Mouse (Mus musculus): Measurements from ENCODE around the gene Gdf15. TPM values are rescaled to one million over a fixed set of nuclear protein-coding genes. Genes with fewer than 3 reads are reported as not detected.

Gdf15 gene
- total RNA-seq (2021), result 1 to 10 TPM; 1.4 to 2.0 TPM
- long read RNA-seq, experiment 1, result 0 reads
- long read RNA-seq, experiment 2, result 0 reads

DNA sequence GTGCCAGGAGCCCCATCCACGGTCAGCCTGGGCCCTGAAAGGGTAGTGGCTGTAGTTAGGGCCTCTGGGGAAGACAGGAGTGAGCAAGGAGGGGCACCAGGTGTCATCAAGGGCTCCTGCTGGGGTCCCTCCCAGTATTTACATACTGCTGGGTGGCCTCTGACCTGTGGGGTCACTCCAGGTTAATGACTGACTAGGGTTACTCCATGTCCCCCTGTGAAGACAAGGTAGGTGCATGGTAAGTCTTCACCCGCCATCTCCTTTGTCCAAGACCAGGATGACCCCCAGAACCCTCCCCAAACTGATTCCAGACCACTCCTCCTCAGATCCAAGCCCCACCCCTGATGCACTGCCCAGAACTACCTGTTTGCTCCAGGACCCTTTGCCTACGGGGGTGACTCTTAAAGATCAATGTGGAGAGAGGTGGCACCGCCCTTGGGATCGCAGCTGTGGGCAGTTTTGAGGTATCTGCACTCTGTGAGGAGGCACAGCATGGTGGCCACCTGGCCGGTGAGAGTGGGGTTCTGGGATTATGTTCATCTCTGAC, at the start of gene Gdf15:
Gdf15 (minus strand) TSS at position 111 of the 547 bp plus-strand sequence.
- no peak for DNase-seq

DNA sequence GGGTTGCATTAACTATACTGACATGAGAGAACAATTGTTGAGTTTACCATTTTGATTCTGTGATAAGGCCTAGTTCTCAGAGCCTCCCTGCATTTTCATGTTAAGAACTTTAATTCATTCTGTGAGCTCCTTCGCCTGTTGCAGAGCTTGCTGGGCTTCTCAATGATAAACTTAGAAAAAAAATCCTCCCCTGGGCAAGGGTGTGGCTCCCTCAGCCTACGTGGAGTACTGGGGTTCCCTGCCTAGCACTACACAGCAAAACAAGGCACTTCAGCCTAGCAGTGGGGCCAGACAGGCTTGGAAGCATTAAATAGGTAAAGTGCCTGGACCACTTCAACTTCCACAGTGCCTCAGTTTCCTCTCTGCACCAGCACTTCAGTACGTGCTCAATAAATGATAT, 49.2 kb upstream of the Gdf15 start:
- no peak for DNase-seq

DNA sequence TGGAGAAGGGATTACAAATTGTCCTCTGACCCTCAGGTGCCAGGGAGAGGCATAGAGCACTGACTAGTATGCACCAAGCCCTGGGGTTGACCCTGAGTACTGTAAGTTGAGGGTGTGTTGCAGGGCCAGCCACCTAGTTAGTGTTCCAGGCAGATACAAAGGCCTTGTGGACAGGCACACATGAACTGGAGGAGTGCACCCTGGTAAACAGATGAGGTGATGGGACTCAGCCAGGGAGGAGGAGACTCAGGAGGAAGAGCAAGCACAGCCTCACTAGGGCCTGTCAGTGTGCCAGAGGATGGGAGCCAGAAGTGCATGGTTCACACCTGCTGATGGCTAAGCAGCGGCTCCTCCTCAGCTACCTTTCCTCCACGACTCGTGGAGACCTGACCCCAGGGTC, 47.8 kb upstream of the Gdf15 start:
- DNase-seq, result peak; percentile 49 to 63

DNA sequence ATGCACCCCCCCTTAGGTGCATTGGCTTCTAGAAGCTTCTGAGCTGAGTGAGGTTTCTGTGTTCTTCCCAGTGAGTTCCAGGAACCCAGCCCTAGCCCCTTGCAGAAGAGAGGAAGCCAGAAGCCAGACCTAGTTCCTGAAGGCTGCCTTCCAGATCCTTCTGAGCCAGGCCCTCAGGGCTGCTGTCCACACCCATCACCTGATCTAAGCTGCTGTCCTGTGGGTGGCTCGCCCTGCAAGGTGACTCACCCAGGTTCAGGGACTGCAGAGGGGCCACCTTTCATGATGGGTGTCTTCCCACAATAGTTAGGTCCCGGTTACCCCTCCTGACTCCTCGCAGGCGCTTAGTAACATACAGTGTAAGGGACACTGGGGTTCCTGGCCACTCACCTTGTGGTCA, 47.1 kb upstream of the Gdf15 start:
- no peak for DNase-seq

DNA sequence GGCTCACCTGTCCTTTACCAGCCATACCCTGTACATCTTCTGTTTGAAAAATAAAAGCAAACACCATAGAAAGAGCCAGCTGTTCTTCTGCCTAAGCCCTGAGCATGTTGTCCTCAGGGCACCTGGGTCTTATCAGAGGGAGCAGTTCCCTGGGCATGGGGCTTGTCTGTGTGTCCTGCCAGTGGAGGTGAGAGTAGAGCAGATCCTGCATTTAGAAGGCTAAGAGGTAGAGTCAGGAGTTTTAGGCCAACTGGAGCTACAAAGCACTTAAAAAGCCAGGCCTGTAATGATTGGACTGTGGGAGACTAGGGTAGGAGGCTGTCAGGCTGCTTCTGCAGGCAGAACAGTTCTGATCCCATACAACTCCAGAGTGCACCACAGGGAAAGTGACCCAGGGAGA, 46.4 kb upstream of the Gdf15 start:
- DNase-seq, result no peak

DNA sequence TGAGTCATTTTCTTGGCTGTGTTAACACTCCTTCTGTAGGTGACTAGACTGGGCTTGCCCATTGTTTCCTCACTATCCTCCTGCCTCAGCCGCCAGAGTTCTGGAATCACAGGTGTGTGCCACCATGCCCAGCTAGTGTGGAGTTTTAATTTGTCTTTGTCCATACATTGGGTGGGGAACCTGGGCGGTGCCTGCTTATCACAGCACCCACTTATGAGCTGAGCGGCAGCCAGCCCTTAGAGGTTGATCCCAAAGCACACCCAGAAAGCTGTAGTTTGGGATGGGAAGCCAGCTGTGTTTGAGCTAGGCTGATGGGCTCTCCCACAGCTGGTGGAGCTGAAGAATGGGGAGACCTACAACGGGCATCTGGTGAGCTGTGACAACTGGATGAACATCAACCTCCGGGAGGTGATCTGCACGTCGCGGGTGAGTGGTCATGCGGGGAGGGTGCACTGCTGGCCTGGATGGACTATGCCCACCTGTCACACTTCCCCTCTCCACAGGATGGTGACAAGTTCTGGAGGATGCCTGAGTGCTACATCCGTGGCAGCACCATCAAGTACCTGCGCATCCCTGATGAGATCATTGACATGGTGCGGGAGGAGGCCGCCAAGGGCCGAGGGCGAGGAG, 45.3 kb upstream of the Gdf15 start:
- DNase-seq, result no peak

DNA sequence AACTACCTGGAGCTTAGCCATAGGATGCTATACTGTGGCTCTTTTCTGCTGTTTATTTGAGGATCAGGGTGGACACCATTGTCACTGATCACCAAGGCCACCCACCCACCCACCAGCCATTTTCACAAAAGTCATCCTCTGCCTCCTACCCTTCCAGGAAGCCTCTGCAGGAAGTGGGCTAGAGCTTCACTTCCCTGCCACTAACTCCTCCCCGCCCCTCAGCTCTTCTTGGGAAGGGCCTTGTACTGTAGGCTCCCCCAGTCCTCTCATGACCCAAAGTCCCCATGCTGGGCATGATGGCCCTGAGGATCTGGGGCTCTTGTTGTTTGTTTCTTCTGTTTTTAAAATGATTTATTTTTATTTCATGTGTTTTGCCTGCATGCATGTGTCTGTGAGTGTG, 43.1 kb upstream of the Gdf15 start:
- no peak for DNase-seq

DNA sequence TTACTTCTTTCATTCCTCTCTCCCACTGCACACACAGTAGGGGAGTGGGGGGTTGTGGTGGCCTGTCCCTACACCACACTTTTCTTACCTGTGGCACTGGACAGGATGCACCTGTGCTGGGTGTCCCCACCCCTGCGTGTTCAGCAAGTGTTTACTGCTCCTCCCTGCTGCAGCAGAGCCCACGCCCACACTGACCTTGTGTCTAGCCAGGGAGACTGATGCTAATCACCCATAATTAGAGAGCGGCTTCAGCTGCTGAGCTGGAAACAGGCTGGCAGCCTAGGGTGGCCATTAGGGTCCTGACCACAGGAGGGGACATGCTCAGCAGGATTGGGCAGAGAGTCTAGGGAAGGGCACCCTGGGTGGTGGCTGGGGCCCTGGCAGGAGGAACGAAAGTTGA, 42.5 kb upstream of the Gdf15 start:
- no peak for DNase-seq

DNA sequence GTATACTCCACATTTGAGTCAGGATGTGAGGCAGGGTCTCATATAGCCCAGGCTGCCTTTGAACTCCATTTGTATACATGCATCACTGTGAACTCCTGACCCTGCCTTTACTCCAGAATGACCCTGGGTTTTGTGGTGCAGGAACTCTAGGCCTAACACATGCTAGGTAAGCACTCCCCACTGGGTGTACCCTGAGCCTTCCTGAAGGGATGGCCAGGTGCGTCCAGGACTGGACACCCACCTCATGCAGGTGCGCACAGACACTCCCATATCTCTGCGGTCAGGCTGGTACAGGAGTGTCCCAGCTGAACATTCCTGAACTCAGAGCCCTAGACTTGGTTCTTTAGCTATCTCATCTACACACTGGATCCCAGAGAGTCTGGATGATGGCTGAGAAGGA, 41.9 kb upstream of the Gdf15 start:
- DNase-seq, result no peak

DNA sequence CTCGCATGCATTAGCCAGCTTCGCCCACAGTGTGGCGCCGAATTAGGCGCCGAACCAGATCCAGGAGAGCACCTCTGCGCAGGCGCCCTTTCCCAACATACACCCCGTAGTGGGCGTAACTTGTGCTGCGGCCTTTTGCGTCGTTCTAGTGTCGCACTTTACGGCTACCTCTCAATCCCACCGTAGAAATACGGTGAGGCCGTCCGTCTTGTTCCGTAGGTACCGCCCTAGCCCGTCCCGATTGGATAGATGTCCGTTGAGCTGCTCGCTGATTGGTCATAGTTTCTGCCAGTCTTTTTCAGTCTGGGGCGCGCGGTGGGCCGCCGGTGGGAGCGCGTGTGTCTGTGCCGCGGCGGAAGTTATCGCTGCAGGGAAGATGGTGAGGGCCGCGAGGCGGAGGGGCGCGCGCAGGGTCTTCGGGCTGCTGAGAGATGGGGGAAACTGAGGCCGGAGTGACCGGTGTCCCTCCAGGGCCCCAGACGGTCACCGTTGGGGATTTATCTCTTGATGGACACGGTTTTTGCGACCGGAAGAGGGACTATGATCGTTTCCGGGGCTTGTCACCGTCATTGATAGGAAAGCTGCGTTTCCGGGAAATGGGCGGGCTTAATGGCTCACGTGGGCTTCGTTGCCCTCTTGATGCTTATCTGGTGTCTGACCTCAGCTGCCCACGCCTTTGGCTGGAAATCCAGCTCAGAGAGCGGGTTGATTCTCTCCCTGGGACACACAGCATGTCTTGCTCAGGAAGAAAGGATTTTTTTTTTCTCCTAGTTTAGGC, 41.0 kb upstream of the Gdf15 start, which contains the start of gene Lsm4:
Lsm4 (plus strand) TSS at position 170 of the 778 bp plus-strand sequence.
- peak; percentile 99 to 100 for DNase-seq

DNA sequence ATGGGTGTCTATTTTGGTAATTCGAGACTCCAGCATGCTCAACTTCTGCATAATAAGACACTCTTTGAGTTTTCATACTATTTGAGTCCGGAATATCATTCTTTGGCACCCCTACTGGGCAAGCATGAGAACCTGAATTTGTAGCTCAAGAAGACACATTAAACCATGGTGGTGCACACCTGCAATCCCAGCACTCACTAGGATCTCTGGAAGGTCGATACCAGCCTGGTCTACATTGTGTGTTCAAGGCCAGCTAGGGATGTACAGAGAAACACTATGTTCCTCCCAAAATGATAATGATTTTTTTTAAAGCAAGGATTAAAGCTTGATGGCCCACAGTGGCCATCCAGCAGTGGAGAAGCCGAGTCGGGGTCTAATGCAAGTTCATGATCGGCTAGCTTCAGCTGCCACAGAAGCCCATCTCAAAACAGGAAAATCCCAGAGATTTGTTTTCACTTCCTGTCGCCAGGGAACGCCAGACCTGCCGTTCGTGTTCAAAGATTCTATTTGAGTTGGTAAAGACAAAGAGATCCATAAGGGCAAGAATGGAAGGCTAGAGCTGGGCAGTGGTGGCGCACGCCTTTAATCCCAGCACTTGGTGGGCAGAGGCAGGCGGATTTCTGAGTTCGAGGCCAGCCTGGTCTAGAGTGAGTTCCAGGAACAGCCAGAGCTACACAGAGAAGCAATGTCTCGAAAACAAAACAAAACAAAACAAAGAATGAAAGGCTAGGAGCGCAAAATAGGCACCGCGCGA, 40.2 kb upstream of the Gdf15 start:
- no peak for DNase-seq

DNA sequence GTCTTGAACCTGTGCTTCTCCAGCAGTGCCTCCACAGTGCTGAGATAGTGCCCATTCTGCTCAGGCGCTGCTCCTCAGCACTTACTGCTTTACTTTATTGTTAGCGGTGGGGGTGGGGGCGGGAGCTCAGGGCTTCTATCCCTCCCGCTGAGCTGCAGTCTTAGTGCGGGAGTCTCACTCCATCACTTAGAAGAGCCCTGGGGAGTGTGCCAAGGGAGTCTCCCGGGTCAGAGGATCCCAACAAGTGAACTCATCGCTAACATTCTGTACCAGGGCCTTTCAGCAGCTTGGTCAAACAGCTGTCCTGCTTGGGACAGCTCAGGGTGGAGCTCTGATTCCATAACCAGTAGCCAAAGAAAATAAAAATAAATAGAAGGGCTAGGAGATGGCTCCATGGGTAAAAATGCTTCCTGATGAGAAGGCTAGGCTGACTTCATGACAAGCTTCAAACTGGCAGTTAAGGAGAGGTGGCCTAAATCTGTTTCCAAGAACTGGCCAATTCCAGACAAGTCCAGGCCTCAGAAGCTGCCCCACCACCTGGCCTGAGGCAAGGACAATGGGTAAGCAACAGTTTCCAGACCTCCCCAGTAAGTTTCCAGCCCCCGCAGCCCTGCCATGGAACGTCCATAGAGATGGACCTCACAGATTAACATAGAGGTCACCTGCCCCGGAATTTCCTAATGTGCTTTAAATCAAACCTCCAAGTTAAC, 39.5 kb upstream of the Gdf15 start:
- peak; percentile 72 to 81 for DNase-seq

DNA sequence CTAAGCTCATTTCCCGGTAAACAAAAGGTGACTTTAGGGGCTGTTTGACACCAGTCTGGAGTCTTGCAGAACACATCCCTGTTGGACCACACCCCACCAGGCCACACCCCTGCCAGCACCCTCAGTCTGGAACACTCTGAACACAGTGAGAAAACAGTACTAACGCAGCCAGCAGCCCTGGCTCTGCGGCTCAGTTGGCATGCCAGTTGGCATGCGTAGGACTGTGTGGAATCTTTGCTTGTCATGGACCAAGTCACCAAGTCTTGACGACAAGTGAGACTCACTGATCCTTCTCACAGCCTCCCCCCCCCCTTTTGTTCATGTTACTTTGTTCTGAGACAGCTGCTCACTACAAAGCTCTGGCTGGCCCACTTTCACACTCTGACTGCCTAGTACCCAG, 34.8 kb upstream of the Gdf15 start:
- peak; percentile 78 to 86 for DNase-seq

DNA sequence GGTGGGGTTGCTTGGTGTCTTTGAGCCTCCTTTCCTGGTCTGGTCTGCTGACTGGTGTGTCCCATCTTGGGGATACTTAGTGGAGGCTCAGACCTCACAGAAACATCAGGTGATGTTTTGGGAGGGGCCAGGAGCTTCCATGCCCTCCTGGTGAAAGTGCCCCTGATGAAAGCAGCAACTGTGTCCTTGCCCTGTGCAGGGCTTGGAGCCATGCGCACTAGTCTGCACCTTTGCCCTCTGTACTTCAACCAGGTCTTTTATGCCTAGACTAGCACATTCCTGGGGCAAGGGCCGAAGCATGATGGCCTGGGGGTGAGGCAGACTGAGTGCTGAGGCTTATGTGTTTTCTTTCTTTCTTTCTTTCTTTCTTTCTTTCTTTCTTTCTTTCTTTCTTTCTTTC, 33.3 kb upstream of the Gdf15 start:
- DNase-seq, result no peak

DNA sequence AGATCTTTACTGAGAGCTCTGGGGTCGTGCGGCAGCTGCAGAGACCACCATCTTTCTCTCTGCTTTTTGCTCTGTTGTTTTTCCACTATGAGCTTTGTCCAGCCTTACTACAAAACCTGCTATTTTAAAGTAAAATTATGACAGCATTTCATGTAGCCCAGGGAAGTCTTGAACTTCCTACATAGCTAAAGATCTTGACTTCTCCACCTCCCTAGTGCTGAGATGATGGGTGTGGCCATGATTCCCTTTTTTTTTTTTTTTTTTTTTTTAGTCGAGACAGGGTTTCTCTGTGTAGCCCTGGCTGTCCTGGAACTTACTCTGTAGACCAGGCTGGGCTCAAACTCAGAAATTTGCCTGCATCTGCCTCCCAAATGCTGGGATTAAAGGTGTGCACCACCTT, 32.4 kb upstream of the Gdf15 start:
- no peak for DNase-seq

DNA sequence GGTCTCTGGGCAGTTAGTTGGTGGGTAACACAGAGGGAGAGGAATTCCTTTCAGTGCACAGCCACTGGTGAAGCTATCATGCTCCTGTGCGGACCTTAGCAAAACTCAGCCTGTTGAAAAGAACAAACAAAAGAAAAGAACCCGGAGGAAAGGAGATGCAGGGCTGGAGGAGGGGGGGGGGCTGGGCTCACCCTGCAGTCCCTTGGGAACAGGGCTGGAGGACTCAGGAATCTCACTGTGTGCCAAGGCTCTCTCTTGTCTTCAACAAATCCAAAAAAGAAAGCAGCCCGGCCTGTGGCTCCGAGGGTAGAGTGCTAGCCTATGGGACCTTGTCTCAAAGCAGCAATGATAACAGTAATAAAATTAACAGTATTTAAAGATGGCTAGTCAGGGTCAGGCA, 31.4 kb upstream of the Gdf15 start:
- no peak for DNase-seq

DNA sequence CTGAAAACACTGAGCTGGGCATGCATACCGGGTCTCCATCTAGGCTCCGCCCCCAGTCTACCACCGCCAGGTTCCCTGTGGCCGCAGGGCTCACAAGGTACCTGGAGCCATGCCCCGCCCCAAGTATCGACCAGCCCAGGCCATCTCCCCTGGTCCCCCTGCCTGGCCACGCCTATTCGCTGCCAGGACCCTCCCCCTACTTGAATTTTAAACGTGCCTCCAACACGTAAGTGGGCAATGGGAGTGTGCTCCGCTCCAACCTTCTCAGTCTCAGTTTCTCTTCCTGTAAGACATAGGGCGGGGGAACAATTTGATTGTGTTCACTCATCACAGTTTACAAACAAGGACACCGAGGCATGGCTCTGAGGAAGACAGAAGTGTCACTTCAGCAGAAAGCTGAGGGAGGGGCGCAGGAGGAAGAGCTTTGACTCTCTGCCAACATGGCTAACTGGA, 28.0 kb upstream of the Gdf15 start, which contains the start of gene Pgpep1:
Pgpep1 (minus strand) TSS at position 116 of the 453 bp plus-strand sequence.
- DNase-seq, result no peak

DNA sequence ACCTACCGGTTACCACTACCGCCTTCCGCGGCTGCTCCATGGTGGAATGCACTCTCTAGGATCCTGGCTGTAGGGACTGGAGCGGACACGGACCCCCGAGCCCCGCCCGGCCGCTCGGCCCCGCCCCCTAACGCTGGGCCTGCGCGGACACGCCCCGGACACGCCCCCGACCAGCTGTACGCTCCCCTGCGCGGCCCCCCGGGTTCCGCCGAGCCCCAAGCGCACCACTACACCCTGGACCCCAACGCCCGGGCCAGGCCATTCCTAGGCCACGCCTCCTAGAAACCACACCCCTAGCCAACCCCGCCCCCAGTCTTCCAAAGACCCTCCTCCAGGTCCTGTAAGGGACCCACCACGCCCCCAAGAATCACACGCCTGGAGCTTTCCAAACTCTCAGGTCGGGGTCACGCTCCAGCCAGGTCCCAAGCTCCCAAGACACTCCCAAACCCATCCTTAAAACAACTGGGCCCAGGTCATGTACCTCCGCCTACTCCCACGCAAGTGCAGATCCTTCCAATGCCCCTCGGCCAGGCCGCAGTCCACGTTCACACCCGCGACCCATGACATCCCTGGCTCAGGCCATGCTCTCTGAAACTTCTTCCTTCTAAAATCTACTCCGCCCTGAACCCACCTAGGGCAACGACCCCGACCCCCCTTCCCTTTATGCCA, 27.5 kb upstream of the Gdf15 start:
- DNase-seq, result peak; percentile 93 to 94

DNA sequence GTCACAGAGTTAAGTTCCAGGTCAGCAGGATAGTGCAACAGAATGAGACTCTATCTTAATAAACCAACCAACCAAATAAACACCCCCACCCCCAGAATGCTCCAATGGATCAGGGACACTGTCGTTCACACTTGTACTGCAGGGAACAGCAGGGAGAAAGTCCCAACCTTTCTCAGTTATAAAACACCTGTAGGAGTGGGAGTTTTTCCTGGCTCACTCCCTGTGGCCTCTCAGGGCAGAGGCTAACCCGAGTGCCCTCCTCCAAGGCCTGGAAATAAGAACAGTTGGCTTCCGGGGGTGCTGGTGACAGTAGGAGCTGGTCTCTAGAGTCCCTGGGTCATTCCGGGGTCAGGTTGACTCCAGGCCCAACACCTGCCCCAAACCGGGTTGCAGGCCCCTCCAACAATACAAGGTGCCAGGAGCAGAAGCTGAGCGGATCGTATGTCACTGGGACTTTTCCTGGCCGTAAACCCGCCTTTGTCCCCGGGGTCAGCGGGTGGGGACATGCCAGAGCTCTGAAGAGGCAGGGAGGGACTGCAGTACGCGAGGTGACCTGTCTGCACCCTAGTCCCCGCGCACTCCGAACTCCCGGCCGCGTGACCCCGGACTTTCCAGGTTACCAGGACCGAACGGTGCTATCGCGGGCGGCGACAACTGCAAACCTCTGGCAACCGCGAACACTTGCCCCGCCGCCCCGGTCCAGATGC, 26.8 kb upstream of the Gdf15 start:
- no peak for DNase-seq

DNA sequence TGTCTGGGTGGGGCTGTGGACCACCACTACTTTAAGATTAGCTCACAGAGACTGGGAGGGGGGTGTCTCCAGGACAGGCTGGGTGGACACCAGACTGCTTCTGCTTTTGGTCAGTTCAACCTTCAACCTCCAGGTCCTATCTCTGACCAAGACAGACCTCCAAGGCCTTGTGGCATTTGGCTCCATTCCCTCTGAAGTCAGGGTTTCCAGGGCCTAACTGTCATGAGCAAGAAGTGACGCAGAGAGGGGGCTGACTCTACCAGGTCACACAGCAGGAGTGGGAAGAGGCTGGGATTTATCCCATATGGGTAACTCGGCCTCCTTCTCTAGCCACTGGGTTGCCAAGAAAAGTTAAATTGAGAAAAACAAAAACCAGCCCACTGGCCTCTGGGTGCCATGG, 25.5 kb upstream of the Gdf15 start:
- no peak for DNase-seq

DNA sequence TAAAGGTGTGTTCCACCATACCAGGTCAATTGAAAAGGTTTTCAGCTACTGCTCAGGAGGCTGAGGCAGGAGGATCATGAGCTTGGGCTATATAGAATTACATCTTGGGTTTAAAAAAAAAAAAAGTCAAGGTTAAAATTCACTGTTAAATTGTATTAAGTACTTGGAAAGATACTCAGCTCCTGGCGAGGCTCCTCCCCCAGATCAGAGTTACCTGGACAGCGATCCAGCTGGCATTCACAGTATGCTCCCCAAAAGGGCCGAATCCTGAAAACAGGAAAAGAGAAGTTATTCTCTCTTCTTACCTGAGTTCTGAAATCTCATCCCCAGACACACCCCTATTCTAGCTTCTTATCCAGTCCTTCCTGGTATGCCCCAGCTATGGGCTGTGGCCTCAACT, 25.0 kb upstream of the Gdf15 start:
- no peak for DNase-seq
